Mouse (Mus musculus) heart, adult 2 months (tissue): ENCODE measurements around the gene Ppp3ca. TPM values are rescaled to one million over a fixed set of nuclear protein-coding genes. Genes with fewer than 3 reads are reported as not detected.

Source experiments
- DNase-seq, 2 experiments: peaks; one replicate each; pipeline ENCODE4 v3.0.0; 2021
- H3K27ac ChIP-seq: fragments of 200-600 bp; 2 replicates; pipeline ENCODE4 v1.8.1; 2022
- H3K27me3 ChIP-seq: fragments of 200-500 bp; 2 replicates; pipeline ENCODE4 v1.6.1; 2012; ENCODE audit warnings: mild to moderate bottlenecking, low read length, inconsistent platforms, mixed read lengths; ENCODE audit not compliant: control insufficient read depth, insufficient read depth
- H3K36me3 ChIP-seq: fragments of 200-500 bp; 2 replicates; pipeline ENCODE4 v1.6.1; 2012; ENCODE audit warnings: low read length, inconsistent platforms; ENCODE audit not compliant: control insufficient read depth, insufficient read depth
- H3K4me1 ChIP-seq: fragments of 200-500 bp; 2 replicates; pipeline ENCODE4 v1.6.1; 2011; ENCODE audit warnings: low read length; ENCODE audit not compliant: control insufficient read depth, insufficient read depth
- H3K4me3 ChIP-seq: fragments of 200-600 bp; 2 replicates; pipeline ENCODE4 v1.8.1; 2022
- H3K79me2 ChIP-seq: fragments of 200-500 bp; replicated peaks from 2 replicates; pipeline ENCODE4 v1.6.1; 2012; ENCODE audit warnings: mild to moderate bottlenecking, inconsistent platforms, low read length, moderate library complexity, mixed read lengths; ENCODE audit not compliant: control insufficient read depth, insufficient read depth
- H3K9ac ChIP-seq: fragments of 200-500 bp; 2 replicates; pipeline ENCODE4 v1.6.1; 2012; ENCODE audit warnings: low read depth, mild to moderate bottlenecking, control low read depth, inconsistent platforms, low read length, mixed read lengths
- CTCF ChIP-seq: fragments of 200-600 bp; IDR thresholded peaks from 2 replicates; pipeline ENCODE4 v1.8.1; 2022; ENCODE audit warnings: antibody characterized with exemption, mild to moderate bottlenecking, moderate library complexity
- EP300 ChIP-seq: fragments of 200-500 bp; IDR thresholded peaks from 2 replicates; pipeline ENCODE4 v1.6.1; 2011; ENCODE audit warnings: low read depth, low read length, control low read depth; ENCODE audit not compliant: insufficient read depth
- POLR2A ChIP-seq: fragments of 200-500 bp; IDR thresholded peaks from 2 replicates; pipeline ENCODE4 v1.6.1; 2011; ENCODE audit warnings: mild to moderate bottlenecking, low read depth, low read length, control low read depth; ENCODE audit not compliant: insufficient read depth
- WGBS: fragments of 180-500 bp; shearing (Covaris S2); methylation state at CpG from one replicate; pipeline ENCODE4 v1.1.7; 2018; 5-methylcytosine and 5-hydroxymethylcytosine counted together
- intact Hi-C: fragments of 180-260 bp; cut with DNase I; formaldehyde crosslinking; loops from one replicate; pipeline ENCODE4 v1.15.1; 2025
- polyA plus RNA-seq: library from polyadenylated mRNA; depleted of rRNA; stranded (reverse); fragments of >200 nt; gene quantifications from 2 replicates; pipeline ENCODE4 v1.2.3, GENCODE M21; 2012
- total RNA-seq, 2 experiments: library from RNA; stranded (reverse); gene quantifications; 2 replicates each; pipeline ENCODE4 v1.2.3; 2021

Gene Ppp3ca
- total and polyA plus RNA-seq, 3 experiments, result 18.3 to 44.3 (median 41.7) TPM

GRCm38 (mm10) chr3:136805897-136806296 is 136.0 kb downstream of the Ppp3ca start:
- intact Hi-C loops, result no loop called here
- WGBS, result 92% methylated on average over 4 of the region's 4 CpGs
- TF ChIP-seq POLR2A (no peak), EP300 (no peak), CTCF (no peak)

GRCm38 (mm10) chr3:136810271-136810670 is 140.3 kb downstream of the Ppp3ca start:
- Histone ChIP-seq H3K79me2 (peaks cover 10% of the 10 kb centered on the region), H3K4me3 (no peak overlapping the region), H3K9ac (no peak overlapping the region), H3K4me1 (peaks cover 3% of the 10 kb centered on the region; the same call in 1 of the 2 replicates), H3K36me3 (no peaks in the 10 kb centered on the region; the same call in 1 of the 2 replicates), H3K27me3 (no peaks in the 10 kb centered on the region), H3K27ac (no peak overlapping the region)
- no peak for TF ChIP-seq EP300
- no peak for TF ChIP-seq CTCF
- TF ChIP-seq POLR2A, result no peak
- intact Hi-C loops, result no loop called here
- DNase-seq, result no peak
- 44% methylated on average over 3 of the region's 3 CpGs for WGBS

More at GRCm38 (mm10) chr3:136805897-136806296, 136.0 kb downstream of the Ppp3ca start:
- Histone ChIP-seq H3K4me1 (no peaks in the 10 kb centered on the region), H3K9ac (no peak overlapping the region), H3K4me3 (no peak overlapping the region), H3K79me2 (peaks cover 7% of the 10 kb centered on the region), H3K36me3 (no peaks in the 10 kb centered on the region; the same call in 1 of the 2 replicates), H3K27ac (no peak overlapping the region), H3K27me3 (no peaks in the 10 kb centered on the region)
- no peak for DNase-seq

GRCm38 (mm10) chr3:136812162-136812561 is 142.2 kb downstream of the Ppp3ca start:
- no peak for DNase-seq
- Histone ChIP-seq H3K27me3 (no peaks in the 10 kb centered on the region), H3K4me1 (peaks cover 3% of the 10 kb centered on the region), H3K9ac (no peak overlapping the region), H3K36me3 (no peaks in the 10 kb centered on the region; the same call in 1 of the 2 replicates), H3K27ac (no peak overlapping the region), H3K4me3 (no peak overlapping the region), H3K79me2 (peaks cover 9% of the 10 kb centered on the region)
- no peak for TF ChIP-seq POLR2A
- no peak for TF ChIP-seq CTCF
- no peak for TF ChIP-seq EP300
- WGBS, result 69% methylated on average over 6 of the region's 6 CpGs
- intact Hi-C loops, result no loop called here

GRCm38 (mm10) chr3:136812791-136813190 is 142.9 kb downstream of the Ppp3ca start:
- intact Hi-C loops, result no loop called here
- Histone ChIP-seq H3K79me2 (peaks cover 5% of the 10 kb centered on the region), H3K27me3 (no peaks in the 10 kb centered on the region), H3K4me1 (peaks cover 3% of the 10 kb centered on the region), H3K4me3 (no peak overlapping the region), H3K36me3 (no peaks in the 10 kb centered on the region; the same call in 1 of the 2 replicates), H3K9ac (no peak overlapping the region), H3K27ac (no peak overlapping the region)
- no peak for DNase-seq
- TF ChIP-seq POLR2A, result no peak
- no peak for TF ChIP-seq EP300
- TF ChIP-seq CTCF, result no peak
- WGBS, result 49% methylated on average over 2 of the region's 2 CpGs

GRCm38 (mm10) chr3:136813886-136814285 is 144.0 kb downstream of the Ppp3ca start:
- Histone ChIP-seq H3K27ac (no peak overlapping the region), H3K9ac (no peak overlapping the region), H3K4me3 (no peak overlapping the region), H3K79me2 (peaks cover 5% of the 10 kb centered on the region), H3K27me3 (no peaks in the 10 kb centered on the region), H3K4me1 (peaks cover 3% of the 10 kb centered on the region), H3K36me3 (no peaks in the 10 kb centered on the region; the same call in 1 of the 2 replicates)
- TF ChIP-seq POLR2A (no peak), CTCF (no peak), EP300 (no peak)
- 87% methylated on average over 2 of the region's 2 CpGs for WGBS
- intact Hi-C loops, result no loop called here
- DNase-seq, result no peak

GRCm38 (mm10) chr3:136814916-136815315 is 145.0 kb downstream of the Ppp3ca start:
- Histone ChIP-seq H3K36me3 (no peaks in the 10 kb centered on the region; the same call in 1 of the 2 replicates), H3K4me3 (no peak overlapping the region), H3K27ac (no peak overlapping the region), H3K4me1 (peaks cover 6% of the 10 kb centered on the region), H3K79me2 (peaks cover 10% of the 10 kb centered on the region), H3K9ac (no peak overlapping the region), H3K27me3 (no peaks in the 10 kb centered on the region)
- 74% methylated on average over 4 of the region's 4 CpGs for WGBS
- intact Hi-C loops, result no loop called here
- TF ChIP-seq EP300 (no peak), POLR2A (no peak)
- DNase-seq, result no peak
